Comparison of ENCODE assay signal across 12 mouse cellular contexts in the genomic region with DNA sequence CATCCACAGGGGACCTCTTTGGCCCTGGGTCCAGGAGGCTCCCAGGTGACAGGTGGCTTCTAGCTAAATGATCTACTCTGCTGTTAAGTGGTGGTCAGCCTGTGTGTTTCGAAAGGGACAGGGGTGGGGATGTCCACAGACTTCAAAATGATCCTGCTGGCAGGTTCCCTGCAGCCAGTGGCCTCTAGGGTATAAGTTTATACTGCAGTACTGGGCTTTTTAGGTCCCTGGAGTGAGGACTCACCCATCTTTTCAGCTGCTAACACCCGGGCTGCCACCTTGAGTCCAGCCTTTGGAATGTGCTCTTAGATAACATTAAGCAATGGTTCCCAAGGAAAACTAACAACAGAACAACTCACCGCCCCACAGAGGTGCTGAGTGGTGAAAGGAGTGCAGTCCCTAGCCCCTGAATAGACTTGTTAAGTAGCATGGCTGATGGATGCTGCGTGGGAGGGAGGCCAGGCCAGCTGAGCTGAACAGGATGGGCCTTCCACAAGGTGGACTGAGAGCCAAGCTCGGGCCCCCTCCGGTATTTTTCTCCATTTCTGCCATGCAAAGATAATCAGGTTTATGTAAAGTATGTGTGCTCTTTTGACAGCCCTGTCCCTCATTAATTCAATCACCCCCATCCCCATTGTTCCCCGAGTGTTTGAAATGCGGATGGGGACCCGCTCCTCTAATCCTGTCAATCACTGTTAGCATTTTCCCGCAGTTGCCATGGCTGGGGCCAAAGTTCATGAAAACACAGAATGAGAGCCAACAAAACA.
DNase-seq lines count a peak whose midpoint lies in the region; ATAC-seq and TF ChIP-seq lines count a peak whose summit lies in the region.
"Had no signal": no experiment of that assay in that cellular context is flagged by ENCODE, and none has a peak within 500 bp of the region (broad histone marks: within the 10 kb centered on the region; RNA-seq: fewer than 3 reads in every experiment).

No protein-coding gene starts in this region.

- no peaks in the 10 kb centered on the region for H3K9me3 ChIP-seq in heart, embryonic 11.5 days (replicated peaks; ENCODE audit: control insufficient read depth, low read length)
- H3K9me3 ChIP-seq in forebrain, postnatal 0 days (ENCODE audit: low read length) = no peaks in the 10 kb centered on the region
- H3K9me3 ChIP-seq in midbrain, embryonic 14.5 days (ENCODE audit: control insufficient read depth, low read length) = no peaks in the 10 kb centered on the region
- no peaks in the 10 kb centered on the region for H3K9me3 ChIP-seq in kidney, embryonic 15.5 days (replicated peaks)
- H3K9me3 ChIP-seq: embryonic facial prominence, embryonic 13.5 days; limb, embryonic 15.5 days had no signal

- TF ChIP-seq POLR2A in heart, adult 2 months (IDR thresholded peaks at IDR 0.05; ENCODE audit: insufficient read depth, low read depth, low read length) = no peak

- H3K27ac ChIP-seq in heart, embryonic 11.5 days (ENCODE audit: low read depth, low read length) = no peak overlapping the region
- no peak overlapping the region for H3K27ac ChIP-seq in heart, adult 2 months
- no peak overlapping the region for H3K27ac ChIP-seq in forebrain, postnatal 0 days (ENCODE audit: low read depth, low read length)
- H3K27ac ChIP-seq in midbrain, embryonic 14.5 days (replicated peaks; ENCODE audit: low read depth, low read length) = peak overlapping the region; percentile 26; the same call in 1 of the 2 replicates
- no peak overlapping the region for H3K27ac ChIP-seq in kidney, embryonic 15.5 days
- H3K27ac ChIP-seq: embryonic facial prominence, embryonic 13.5 days; limb, embryonic 15.5 days had no signal

- TF ChIP-seq EP300 in heart, adult 2 months (IDR thresholded peaks at IDR 0.05; ENCODE audit: insufficient read depth, low read depth, low read length) = no peak

- DNase-seq in heart, adult 2 months = no peak
- peak; percentile 6 for DNase-seq in cerebellum, adult 9-10 months
- DNase-seq in forebrain, postnatal 0 days = peak; percentile 32
- DNase-seq in midbrain, embryonic 14.5 days = peak; percentile 84
- no peak for DNase-seq in adrenal gland, postnatal 10 days
- no peak for DNase-seq in lung, postnatal 4 days
- DNase-seq: adrenal gland, adult 8-10 months; thymus, postnatal 14 days had no signal

- intact Hi-C loops in heart, adult 2 months (cut with DNase I) = loop anchor here (5.0 kb wide), 1 partner anchor 1077 kb away; no protein-coding TSS in a partner anchor

- no peaks in the 10 kb centered on the region for H3K27me3 ChIP-seq in heart, embryonic 11.5 days (ENCODE audit: control insufficient read depth, insufficient read depth, low read length)
- no peaks in the 10 kb centered on the region for H3K27me3 ChIP-seq in heart, adult 2 months (ENCODE audit: control insufficient read depth, insufficient read depth, low read length)
- H3K27me3 ChIP-seq in forebrain, postnatal 0 days (ENCODE audit: insufficient read depth, low read length) = peaks cover 28% of the 10 kb centered on the region
- no peaks in the 10 kb centered on the region; the same call in 1 of the 2 replicates for H3K27me3 ChIP-seq in midbrain, embryonic 14.5 days (ENCODE audit: control insufficient read depth, insufficient read depth, low read length)
- peaks cover 76% of the 10 kb centered on the region for H3K27me3 ChIP-seq in kidney, embryonic 15.5 days

- no peak for TF ChIP-seq CTCF in heart, adult 2 months (IDR thresholded peaks at IDR 0.05)
- TF ChIP-seq CTCF in forebrain, postnatal 0 days (IDR thresholded peaks at IDR 0.05; ENCODE audit: low read depth) = no peak

- no peak overlapping the region for H3K4me3 ChIP-seq in heart, embryonic 11.5 days (ENCODE audit: low read depth, low read length)
- H3K4me3 ChIP-seq in heart, adult 2 months = no peak overlapping the region
- no peak overlapping the region for H3K4me3 ChIP-seq in forebrain, postnatal 0 days (ENCODE audit: low read depth, low read length)
- no peak overlapping the region for H3K4me3 ChIP-seq in midbrain, embryonic 14.5 days (replicated peaks; ENCODE audit: low read depth, low read length)
- no peak overlapping the region for H3K4me3 ChIP-seq in kidney, embryonic 15.5 days (replicated peaks)
- H3K4me3 ChIP-seq: embryonic facial prominence, embryonic 13.5 days; limb, embryonic 15.5 days had no signal

- ATAC-seq in heart, embryonic 11.5 days (replicated peaks; ENCODE audit: insufficient number of reproducible peaks, low FRiP score, low TSS enrichment) = peak; percentile 42; the same call in 1 of the 2 replicates
- ATAC-seq in forebrain, postnatal 0 days = peak; percentile 85
- peak; percentile 89 for ATAC-seq in midbrain, embryonic 14.5 days (ENCODE audit: low FRiP score, low TSS enrichment)
- ATAC-seq in kidney, embryonic 15.5 days (replicated peaks; ENCODE audit: low FRiP score) = no peak

- no peaks in the 10 kb centered on the region for H3K79me2 ChIP-seq in heart, adult 2 months (replicated peaks; ENCODE audit: control insufficient read depth, insufficient read depth, low read length)

- H3K9ac ChIP-seq in heart, embryonic 11.5 days (ENCODE audit: low read depth, low read length) = no peak overlapping the region
- H3K9ac ChIP-seq in heart, adult 2 months (ENCODE audit: low read depth, low read length) = no peak overlapping the region
- H3K9ac ChIP-seq in forebrain, postnatal 0 days = no peak overlapping the region
- no peak overlapping the region for H3K9ac ChIP-seq in midbrain, embryonic 14.5 days (replicated peaks; ENCODE audit: low read length)
- no peak overlapping the region for H3K9ac ChIP-seq in kidney, embryonic 15.5 days
- H3K9ac ChIP-seq: embryonic facial prominence, embryonic 13.5 days; limb, embryonic 15.5 days had no signal

- no peak overlapping the region for H3K4me2 ChIP-seq in heart, embryonic 11.5 days
- no peak overlapping the region for H3K4me2 ChIP-seq in forebrain, postnatal 0 days (ENCODE audit: low read depth)
- no peak overlapping the region for H3K4me2 ChIP-seq in midbrain, embryonic 14.5 days (ENCODE audit: low read length)
- no peak overlapping the region for H3K4me2 ChIP-seq in kidney, embryonic 15.5 days
- H3K4me2 ChIP-seq: embryonic facial prominence, embryonic 13.5 days; limb, embryonic 15.5 days had no signal

- H3K4me1 ChIP-seq in heart, embryonic 11.5 days (ENCODE audit: control insufficient read depth, insufficient read depth, low read length) = no peaks in the 10 kb centered on the region
- no peaks in the 10 kb centered on the region for H3K4me1 ChIP-seq in heart, adult 2 months (ENCODE audit: control insufficient read depth, insufficient read depth, low read length)
- 0 out of 2 replicates have a peak, but pooled peaks cover 4% of the 10 kb centered on the region for H3K4me1 ChIP-seq in forebrain, postnatal 0 days (ENCODE audit: insufficient read depth)
- H3K4me1 ChIP-seq in midbrain, embryonic 14.5 days (ENCODE audit: control insufficient read depth, insufficient read depth, low read length) = peaks cover 24% of the 10 kb centered on the region
- H3K4me1 ChIP-seq in kidney, embryonic 15.5 days = no peaks in the 10 kb centered on the region
- H3K4me1 ChIP-seq: embryonic facial prominence, embryonic 13.5 days; limb, embryonic 15.5 days had no signal

- WGBS in heart, embryonic 11.5 days (ENCODE audit: insufficient replicate concordance) = 22% methylated on average over 10 of the region's 10 CpGs
- WGBS in heart, adult 2 months = 34% methylated on average over 10 of the region's 10 CpGs
- 9% methylated on average over 10 of the region's 10 CpGs for WGBS in forebrain, postnatal 0 days
- WGBS in midbrain, embryonic 14.5 days = 6% methylated on average over 10 of the region's 10 CpGs
- WGBS in kidney, embryonic 15.5 days = 25% methylated on average over 10 of the region's 10 CpGs

- H3K36me3 ChIP-seq in heart, embryonic 11.5 days (ENCODE audit: control insufficient read depth, insufficient read depth, low read length) = no peaks in the 10 kb centered on the region
- H3K36me3 ChIP-seq in heart, adult 2 months (ENCODE audit: control insufficient read depth, insufficient read depth, low read length) = no peaks in the 10 kb centered on the region
- H3K36me3 ChIP-seq in forebrain, postnatal 0 days (ENCODE audit: insufficient read depth) = no peaks in the 10 kb centered on the region
- H3K36me3 ChIP-seq in midbrain, embryonic 14.5 days (ENCODE audit: control insufficient read depth, insufficient read depth, low read length) = no peaks in the 10 kb centered on the region
- H3K36me3 ChIP-seq in kidney, embryonic 15.5 days = no peaks in the 10 kb centered on the region
- H3K36me3 ChIP-seq: embryonic facial prominence, embryonic 13.5 days; limb, embryonic 15.5 days had no signal

Comparison
In these comparisons a context has a peak if more than half of its experiments do, and no peak if none do; other contexts are left out.
1. DNase-seq: peak in cerebellum, adult 9-10 months (single experiment), forebrain, postnatal 0 days (single experiment) and midbrain, embryonic 14.5 days (single experiment); none in heart, adult 2 months (0 of 2), adrenal gland, postnatal 10 days (single experiment) and lung, postnatal 4 days (0 of 2).